8 mouse cellular contexts compared by ENCODE assay signal in the genomic region with DNA sequence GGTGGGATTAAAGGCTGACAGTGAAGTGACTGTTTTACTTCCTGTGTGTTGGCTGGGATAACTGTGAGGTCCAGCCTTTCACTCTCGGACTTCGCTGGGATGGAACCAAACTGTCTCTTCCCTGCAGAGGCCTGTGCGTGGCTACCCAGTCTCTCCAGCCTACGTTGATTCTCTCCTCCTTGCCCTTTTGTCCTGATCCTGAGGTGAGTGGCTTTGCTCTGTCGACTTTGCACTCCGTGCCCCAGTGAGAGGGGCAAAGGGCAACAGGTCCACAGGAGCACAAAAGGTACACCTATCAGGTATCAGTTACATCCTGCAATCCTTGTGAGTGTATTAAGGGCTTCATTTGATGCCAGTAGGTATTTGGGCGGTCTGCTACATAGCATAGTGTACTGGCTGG. TPM values are rescaled to one million over a fixed set of nuclear protein-coding genes. Genes with fewer than 3 reads are reported as not detected.
A peak's percentile ranks its signal among the peaks of the same experiment; 100 is the strongest.
DNase-seq lines count a peak whose midpoint lies in the region; ATAC-seq lines count a peak whose summit lies in the region.

A gene (plus strand): TSS at position 87 of the 400 bp plus-strand sequence.

- no peak within 1 kb of the TSS for H3K27ac ChIP-seq in lung, embryonic 15.5 days
- no peak within 1 kb of the TSS for H3K27ac ChIP-seq in neural tube, embryonic 13.5 days (replicated peaks)

- peak within 1 kb of the TSS; percentile 21 for H3K4me3 ChIP-seq in lung, embryonic 15.5 days
- peak within 1 kb of the TSS; percentile 30 for H3K4me3 ChIP-seq in erythroblast, embryonic 14.5 days (replicated peaks)
- no peak within 1 kb of the TSS for H3K4me3 ChIP-seq in neural tube, embryonic 13.5 days

- H3K9ac ChIP-seq in lung, embryonic 15.5 days = no peak within 1 kb of the TSS
- no peak within 1 kb of the TSS for H3K9ac ChIP-seq in neural tube, embryonic 13.5 days

- intact Hi-C loops in heart, postnatal 36 days (cut with DNase I) = loop anchor here (2.0 kb wide), 1 partner anchor 105 kb away; a partner anchor contains a TSS
- intact Hi-C loops in left cerebral cortex, postnatal 25 days (cut with DNase I) = no loop called here

- WGBS in lung, embryonic 15.5 days = 63% methylated on average over 7 of the region's 7 CpGs
- 75% methylated on average over 7 of the region's 7 CpGs for WGBS in neural tube, embryonic 13.5 days

- DNase-seq in lung, postnatal 4 days = no peak
- DNase-seq in heart, postnatal 36 days = no peak
- DNase-seq in left cerebral cortex, postnatal 25 days (ENCODE audit: low spot score in 2 of 2) = no peak
- no peak for DNase-seq in frontal cortex, postnatal 36 days (ENCODE audit: low spot score in 2 of 2)
- no peak for DNase-seq in embryo, embryonic 11 days

- H3K4me2 ChIP-seq in lung, embryonic 15.5 days = peak within 1 kb of the TSS; percentile 51
- peak within 1 kb of the TSS; percentile 38 for H3K4me2 ChIP-seq in neural tube, embryonic 13.5 days

- no peaks in the 10 kb centered on the region for H3K4me1 ChIP-seq in lung, embryonic 15.5 days
- H3K4me1 ChIP-seq in erythroblast, embryonic 14.5 days (ENCODE audit: control insufficient read depth) = peaks cover 12% of the 10 kb centered on the region
- H3K4me1 ChIP-seq in neural tube, embryonic 13.5 days (replicated peaks) = peaks cover 19% of the 10 kb centered on the region

- no peaks in the 10 kb centered on the region for H3K36me3 ChIP-seq in lung, embryonic 15.5 days
- no peaks in the 10 kb centered on the region for H3K36me3 ChIP-seq in erythroblast, embryonic 14.5 days (ENCODE audit: control insufficient read depth)
- H3K36me3 ChIP-seq in neural tube, embryonic 13.5 days = peaks cover 51% of the 10 kb centered on the region

- no peak for ATAC-seq in lung, embryonic 15.5 days (ENCODE audit: borderline replicate concordance, extremely low read depth, low FRiP score, low TSS enrichment)
- ATAC-seq in neural tube, embryonic 13.5 days (ENCODE audit: low read depth) = no peak

- H3K9me3 ChIP-seq in lung, embryonic 15.5 days = peaks cover 15% of the 10 kb centered on the region; the same call in 1 of the 2 replicates
- H3K9me3 ChIP-seq in erythroblast, embryonic 14.5 days (ENCODE audit: control insufficient read depth, low read length) = peaks cover 23% of the 10 kb centered on the region
- peaks cover 23% of the 10 kb centered on the region for H3K9me3 ChIP-seq in neural tube, embryonic 13.5 days

- H3K27me3 ChIP-seq in lung, embryonic 15.5 days = no peaks in the 10 kb centered on the region
- H3K27me3 ChIP-seq in erythroblast, embryonic 14.5 days (ENCODE audit: control insufficient read depth) = no peaks in the 10 kb centered on the region; the same call in none of the 2 replicates
- no peaks in the 10 kb centered on the region for H3K27me3 ChIP-seq in neural tube, embryonic 13.5 days

RNA-seq across cellular contexts. Expression of the gene that starts here (rescaled TPM):
- polyA plus RNA-seq in lung, embryonic 15.5 days (2015; fragmentation: Nextera tagmentation; extraction: Ambion mirVana) = 29.7 and 31.1 TPM in 2 replicates
- polyA plus RNA-seq in erythroblast, embryonic 14.5 days (2012) = 0.29 and 0.52 TPM in 2 replicates
- total RNA-seq in heart, postnatal 36 days (2021) = 10 to 100 TPM; 51.6 to 58.1 TPM
- 10 to 100 TPM; 67.6 to 68.8 TPM for total RNA-seq in left cerebral cortex, postnatal 25 days (2021)
- 43.3 and 44.5 TPM in 2 replicates for polyA plus RNA-seq in neural tube, embryonic 13.5 days (2015; fragmentation: Nextera tagmentation; extraction: Ambion mirVana)

Comparison
In these comparisons a context has a peak if more than half of its experiments do, and no peak if none do; other contexts are left out.
1. RNA of the gene that starts here (polyA plus RNA-seq): 43.3 to 44.5 TPM in neural tube, embryonic 13.5 days and 29.7 to 31.1 TPM in lung, embryonic 15.5 days; 0.29 to 0.52 TPM in erythroblast, embryonic 14.5 days; every median in the first group is over 10 times any median in the second.